Mouse (Mus musculus): Measurements from ENCODE around the gene Nfam1. TPM values are rescaled to one million over a fixed set of nuclear protein-coding genes. Genes with fewer than 3 reads are reported as not detected.

Gene Nfam1
- polyA plus RNA-seq, 1 experiment = 31.0 TPM

DNA sequence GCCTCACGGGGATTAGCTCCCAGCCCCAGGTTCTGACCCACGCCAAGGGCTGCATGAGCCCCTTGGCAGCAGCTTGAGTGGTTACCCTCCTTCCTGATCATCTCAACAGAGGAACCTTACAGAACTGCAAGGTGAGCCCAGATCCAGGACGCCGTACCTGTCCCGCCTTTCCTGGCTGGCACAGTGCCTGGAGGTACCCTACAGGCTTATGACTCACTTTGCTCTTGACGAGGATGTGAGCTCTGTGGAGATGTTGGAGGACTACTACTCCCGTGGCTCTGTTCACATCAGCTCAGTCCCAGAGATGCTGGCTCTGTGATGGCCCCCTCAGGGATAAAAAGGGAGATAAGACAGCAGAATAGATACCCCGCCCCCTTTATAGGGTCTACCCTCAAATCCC, 77.8 kb downstream of the Nfam1 start:
- H3K36me3 ChIP-seq (ENCODE audit: control insufficient read depth, insufficient read depth, low read length) = no peaks in the 10 kb centered on the region
- TF ChIP-seq CTCF (IDR thresholded peaks at IDR 0.05; ENCODE audit: extremely low read depth, insufficient read depth, insufficient read length, insufficient replicate concordance) = no peak
- TF ChIP-seq POLR2A (IDR thresholded peaks at IDR 0.05; ENCODE audit: low read depth, low read length) = no peak
- H3K4me1 ChIP-seq (ENCODE audit: control insufficient read depth, insufficient read depth, insufficient read length) = no peaks in the 10 kb centered on the region; the same call in 1 of the 2 replicates
- no peak for DNase-seq (ENCODE audit: low read depth in 1 of 2, low spot score in 2 of 2)
- no peak overlapping the region for H3K4me3 ChIP-seq (ENCODE audit: extremely low read depth, insufficient read depth, insufficient read length)
- WGBS = 87% methylated on average over 8 of the region's 8 CpGs
- H3K27me3 ChIP-seq (ENCODE audit: control insufficient read depth, insufficient read depth, low read length) = peaks cover 3% of the 10 kb centered on the region
- no peak overlapping the region for H3K27ac ChIP-seq (ENCODE audit: insufficient read depth, low read length)

DNA sequence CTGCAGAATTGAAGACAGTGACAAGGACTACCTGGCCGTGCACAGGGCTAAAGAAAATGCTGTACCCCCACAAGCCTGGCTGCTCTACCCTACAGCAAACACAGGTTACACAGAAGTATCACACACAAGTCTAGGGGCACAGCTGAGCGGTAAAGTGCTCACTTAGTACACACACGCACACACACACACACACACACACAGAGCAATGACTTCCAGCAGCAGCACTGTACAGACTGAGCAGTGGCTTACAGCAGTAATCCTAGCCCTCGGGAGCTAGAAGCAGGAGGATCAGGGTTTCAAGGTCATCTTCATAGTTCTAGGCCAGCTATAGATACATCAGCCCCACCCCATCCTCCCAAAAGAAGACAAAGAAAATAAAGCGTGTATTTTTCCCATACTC, 79.1 kb downstream of the Nfam1 start:
- H3K27me3 ChIP-seq (ENCODE audit: control insufficient read depth, insufficient read depth, low read length) = peaks cover 3% of the 10 kb centered on the region
- H3K27ac ChIP-seq (ENCODE audit: insufficient read depth, low read length) = no peak overlapping the region
- no peaks in the 10 kb centered on the region; the same call in 1 of the 2 replicates for H3K4me1 ChIP-seq (ENCODE audit: control insufficient read depth, insufficient read depth, insufficient read length)
- H3K36me3 ChIP-seq (ENCODE audit: control insufficient read depth, insufficient read depth, low read length) = no peaks in the 10 kb centered on the region
- DNase-seq (ENCODE audit: low read depth in 1 of 2, low spot score in 2 of 2) = no peak
- no peak for TF ChIP-seq POLR2A (IDR thresholded peaks at IDR 0.05; ENCODE audit: low read depth, low read length)
- TF ChIP-seq CTCF (IDR thresholded peaks at IDR 0.05; ENCODE audit: extremely low read depth, insufficient read depth, insufficient read length, insufficient replicate concordance) = no peak
- 86% methylated on average over 5 of the region's 5 CpGs for WGBS
- no peak overlapping the region for H3K4me3 ChIP-seq (ENCODE audit: extremely low read depth, insufficient read depth, insufficient read length)

DNA sequence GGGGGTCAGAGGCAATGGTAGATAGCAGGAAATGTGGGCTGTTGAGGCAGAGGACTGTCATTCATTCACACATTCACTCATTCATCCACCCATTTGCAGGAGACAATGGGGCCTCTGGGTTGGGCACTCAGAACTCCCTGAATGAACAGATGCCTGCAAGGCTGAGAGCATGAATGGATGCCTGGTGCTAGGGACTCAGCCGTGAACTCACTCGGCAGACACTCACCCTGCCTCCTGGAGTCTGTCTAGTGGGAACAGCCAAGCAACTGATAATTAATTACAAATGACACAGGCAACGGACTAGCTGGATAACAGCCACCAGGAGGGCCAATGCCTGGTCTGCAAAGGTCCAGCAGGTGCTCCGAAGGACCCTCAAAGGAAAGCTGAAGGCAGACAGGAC, 80.0 kb downstream of the Nfam1 start:
- Histone ChIP-seq H3K36me3 (ENCODE audit: control insufficient read depth, insufficient read depth, low read length) (no peaks in the 10 kb centered on the region), H3K4me3 (ENCODE audit: extremely low read depth, insufficient read depth, insufficient read length) (no peak overlapping the region), H3K27me3 (ENCODE audit: control insufficient read depth, insufficient read depth, low read length) (peaks cover 3% of the 10 kb centered on the region), H3K4me1 (ENCODE audit: control insufficient read depth, insufficient read depth, insufficient read length) (no peaks in the 10 kb centered on the region), H3K27ac (ENCODE audit: insufficient read depth, low read length) (no peak overlapping the region)
- no peak for TF ChIP-seq POLR2A (IDR thresholded peaks at IDR 0.05; ENCODE audit: low read depth, low read length)
- no peak for TF ChIP-seq CTCF (IDR thresholded peaks at IDR 0.05; ENCODE audit: extremely low read depth, insufficient read depth, insufficient read length, insufficient replicate concordance)
- WGBS = 91% methylated on average over 4 of the region's 4 CpGs
- no peak for DNase-seq (ENCODE audit: low read depth in 1 of 2, low spot score in 2 of 2)

DNA sequence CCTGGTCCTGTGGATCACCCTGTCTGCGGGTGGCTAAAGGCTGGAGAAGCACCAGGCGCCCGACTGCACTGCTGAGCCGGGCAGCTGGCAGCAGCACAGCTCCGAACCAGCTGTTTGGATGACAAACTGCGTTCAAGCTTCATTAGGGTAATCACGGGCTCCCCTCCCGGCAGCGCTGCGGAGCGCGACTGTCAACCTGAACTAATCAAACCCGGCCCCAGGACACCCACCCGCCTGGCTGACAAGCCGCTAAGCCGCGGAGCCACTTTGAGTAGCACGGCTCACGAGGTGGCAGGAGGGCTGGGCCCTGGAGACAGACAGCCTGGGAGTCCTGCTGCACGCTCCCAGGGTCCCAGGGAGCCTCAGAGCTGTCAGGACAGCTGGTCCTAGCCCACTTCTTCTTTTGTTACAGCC, 80.8 kb downstream of the Nfam1 start:
- H3K4me1 ChIP-seq (ENCODE audit: control insufficient read depth, insufficient read depth, insufficient read length) = no peaks in the 10 kb centered on the region
- no peak overlapping the region for H3K27ac ChIP-seq (ENCODE audit: insufficient read depth, low read length)
- peaks cover 3% of the 10 kb centered on the region for H3K27me3 ChIP-seq (ENCODE audit: control insufficient read depth, insufficient read depth, low read length)
- DNase-seq (ENCODE audit: low read depth in 1 of 2, low spot score in 2 of 2) = no peak
- 21% methylated on average over 20 of the region's 20 CpGs for WGBS
- no peaks in the 10 kb centered on the region for H3K36me3 ChIP-seq (ENCODE audit: control insufficient read depth, insufficient read depth, low read length)
- TF ChIP-seq POLR2A (IDR thresholded peaks at IDR 0.05; ENCODE audit: low read depth, low read length) (no peak), CTCF (IDR thresholded peaks at IDR 0.05; ENCODE audit: extremely low read depth, insufficient read depth, insufficient read length, insufficient replicate concordance) (no peak)
- no peak overlapping the region for H3K4me3 ChIP-seq (ENCODE audit: extremely low read depth, insufficient read depth, insufficient read length)

DNA sequence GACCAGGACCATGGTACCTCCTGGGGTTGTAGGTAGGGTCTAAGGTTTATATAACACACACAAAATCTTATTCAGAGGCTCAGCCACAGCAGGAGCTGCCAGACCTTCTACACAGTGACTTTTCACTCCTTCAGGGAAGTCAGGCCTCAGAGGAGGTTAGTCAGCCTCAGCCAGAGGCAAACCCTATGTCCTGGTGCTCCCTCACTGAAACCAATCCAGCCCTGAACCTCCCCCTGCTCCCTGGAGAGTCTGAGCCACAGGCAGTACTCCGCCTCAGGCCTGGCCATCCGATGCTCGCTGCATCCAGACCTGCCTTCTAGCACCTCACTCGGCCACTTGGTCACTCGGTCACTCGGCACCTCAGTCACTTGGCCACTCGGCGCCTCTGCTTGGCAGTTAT, 82.9 kb downstream of the Nfam1 start:
- H3K27me3 ChIP-seq (ENCODE audit: control insufficient read depth, insufficient read depth, low read length) = peaks cover 3% of the 10 kb centered on the region

DNA sequence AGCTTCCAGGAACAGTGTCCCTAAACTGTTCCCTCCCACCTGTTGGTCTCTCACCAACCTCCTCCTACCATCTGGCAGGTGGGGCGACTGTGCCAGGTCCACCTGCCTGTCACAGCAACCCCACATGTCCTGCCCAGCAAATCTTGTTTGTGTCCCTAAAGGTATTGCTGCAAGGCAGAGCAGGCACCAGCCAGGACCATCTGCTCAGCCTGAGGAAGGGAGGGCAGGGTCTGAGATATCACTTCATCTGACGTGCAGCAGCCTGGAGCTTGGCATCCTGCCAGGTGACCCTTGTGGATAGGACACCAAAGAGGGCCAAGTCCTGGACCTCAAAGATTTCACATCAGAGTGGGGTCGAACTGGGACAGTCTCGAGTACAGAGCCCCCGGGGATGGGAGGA, 85.7 kb downstream of the Nfam1 start:
- no peak for DNase-seq (ENCODE audit: low read depth in 1 of 2, low spot score in 2 of 2)
- TF ChIP-seq POLR2A (IDR thresholded peaks at IDR 0.05; ENCODE audit: low read depth, low read length) = no peak
- TF ChIP-seq CTCF (IDR thresholded peaks at IDR 0.05; ENCODE audit: extremely low read depth, insufficient read depth, insufficient read length, insufficient replicate concordance) = no peak
- Histone ChIP-seq H3K27me3 (ENCODE audit: control insufficient read depth, insufficient read depth, low read length) (peaks cover 3% of the 10 kb centered on the region), H3K4me1 (ENCODE audit: control insufficient read depth, insufficient read depth, insufficient read length) (no peaks in the 10 kb centered on the region), H3K27ac (ENCODE audit: insufficient read depth, low read length) (no peak overlapping the region), H3K36me3 (ENCODE audit: control insufficient read depth, insufficient read depth, low read length) (no peaks in the 10 kb centered on the region), H3K4me3 (ENCODE audit: extremely low read depth, insufficient read depth, insufficient read length) (no peak overlapping the region)
- WGBS = 86% methylated on average over 5 of the region's 5 CpGs

More for the DNA sequence above, 82.9 kb downstream of the Nfam1 start:
- no peak overlapping the region for H3K27ac ChIP-seq (ENCODE audit: insufficient read depth, low read length)
- H3K4me3 ChIP-seq (ENCODE audit: extremely low read depth, insufficient read depth, insufficient read length) = no peak overlapping the region
- no peaks in the 10 kb centered on the region for H3K4me1 ChIP-seq (ENCODE audit: control insufficient read depth, insufficient read depth, insufficient read length)
- no peak for TF ChIP-seq POLR2A (IDR thresholded peaks at IDR 0.05; ENCODE audit: low read depth, low read length)
- TF ChIP-seq CTCF (IDR thresholded peaks at IDR 0.05; ENCODE audit: extremely low read depth, insufficient read depth, insufficient read length, insufficient replicate concordance) = no peak
- no peaks in the 10 kb centered on the region for H3K36me3 ChIP-seq (ENCODE audit: control insufficient read depth, insufficient read depth, low read length)
- 97% methylated on average over 8 of the region's 8 CpGs for WGBS
- no peak for DNase-seq (ENCODE audit: low read depth in 1 of 2, low spot score in 2 of 2)

DNA sequence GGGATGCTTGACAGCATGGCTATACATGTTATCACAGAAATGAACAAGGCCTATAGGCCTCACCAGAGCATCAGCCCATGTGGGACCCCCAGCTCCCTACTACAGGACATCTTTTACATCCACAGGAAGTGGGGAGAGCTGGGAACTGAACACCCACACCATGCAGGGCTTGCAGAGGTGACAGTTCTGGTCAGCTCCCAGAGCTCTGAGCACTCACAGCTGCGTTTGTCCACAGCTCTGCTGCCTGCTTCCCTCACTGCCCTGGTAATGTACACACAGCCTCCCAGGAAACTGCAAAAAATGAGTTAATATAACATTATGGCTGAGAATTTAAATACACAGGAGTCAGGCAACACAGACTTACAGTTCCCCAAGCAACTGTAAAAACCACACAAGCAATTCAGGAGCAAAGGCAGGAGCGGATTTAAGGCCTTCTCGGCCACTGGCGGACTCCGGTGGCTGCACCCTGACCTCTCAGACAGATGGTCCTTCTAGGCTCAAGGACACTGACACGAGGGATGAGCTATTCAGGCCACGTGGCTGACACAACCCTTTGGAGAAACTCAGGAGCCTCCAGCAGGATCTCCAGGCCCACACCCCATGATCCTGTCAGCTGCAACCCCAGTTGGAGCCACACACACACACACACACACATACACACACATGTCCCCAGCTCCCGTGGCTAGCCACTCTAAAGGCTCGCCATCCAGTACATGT, 88.5 kb downstream of the Nfam1 start:
- Histone ChIP-seq H3K4me3 (ENCODE audit: extremely low read depth, insufficient read depth, insufficient read length) (no peak overlapping the region), H3K27me3 (ENCODE audit: control insufficient read depth, insufficient read depth, low read length) (no peaks in the 10 kb centered on the region), H3K27ac (ENCODE audit: insufficient read depth, low read length) (no peak overlapping the region), H3K36me3 (ENCODE audit: control insufficient read depth, insufficient read depth, low read length) (no peaks in the 10 kb centered on the region), H3K4me1 (ENCODE audit: control insufficient read depth, insufficient read depth, insufficient read length) (no peaks in the 10 kb centered on the region)
- DNase-seq (ENCODE audit: low read depth in 1 of 2, low spot score in 2 of 2) = no peak
- TF ChIP-seq POLR2A (IDR thresholded peaks at IDR 0.05; ENCODE audit: low read depth, low read length) (no peak), CTCF (IDR thresholded peaks at IDR 0.05; ENCODE audit: extremely low read depth, insufficient read depth, insufficient read length, insufficient replicate concordance) (no peak)
- 87% methylated on average over 9 of the region's 9 CpGs for WGBS

Other genes with a start within 250 kb of the Nfam1 start
- gene Cyp2d26, start 239.0 kb downstream of the Nfam1 start, polyA plus RNA-seq (2012; rRNA removed) = 0.19 and 0.30 TPM in 2 replicates
- 21.4 and 27.0 TPM in 2 replicates for gene Tcf20, start 45.4 kb downstream of the Nfam1 start, polyA plus RNA-seq (2012; rRNA removed)
- gene Serhl, start 56.2 kb upstream of the Nfam1 start, polyA plus RNA-seq (2012; rRNA removed) = 31.4 and 37.1 TPM in 2 replicates
- gene Rrp7a, start 89.5 kb upstream of the Nfam1 start, polyA plus RNA-seq (2012; rRNA removed) = 86.8 and 104 TPM in 2 replicates
- 50.6 and 55.7 TPM in 2 replicates for gene Poldip3, start 116.1 kb upstream of the Nfam1 start, polyA plus RNA-seq (2012; rRNA removed)
- 76.1 and 90.0 TPM in 2 replicates for gene Cyb5r3, start 139.3 kb upstream of the Nfam1 start, polyA plus RNA-seq (2012; rRNA removed)
- gene A4galt, start 218.5 kb upstream of the Nfam1 start, polyA plus RNA-seq (2012; rRNA removed) = 20.4 and 27.2 TPM in 2 replicates